Mouse (Mus musculus) c-Kit-positive CD71-negative TER-119-negative erythroid progenitor cells, embryonic 14.5 days (primary cell): ENCODE results near the gene Olfr142.
"Not testable (repeated sequence)": the region's sequence is repeated elsewhere in the genome, so short reads cannot be mapped to it uniquely, and the experiment has no call there.

Experiments
- DNase-seq: peaks from one replicate; pipeline ENCODE4 v3.0.0-alpha.2; 2013; ENCODE audit warnings: low read depth

The Olfr142 gene

DNA sequence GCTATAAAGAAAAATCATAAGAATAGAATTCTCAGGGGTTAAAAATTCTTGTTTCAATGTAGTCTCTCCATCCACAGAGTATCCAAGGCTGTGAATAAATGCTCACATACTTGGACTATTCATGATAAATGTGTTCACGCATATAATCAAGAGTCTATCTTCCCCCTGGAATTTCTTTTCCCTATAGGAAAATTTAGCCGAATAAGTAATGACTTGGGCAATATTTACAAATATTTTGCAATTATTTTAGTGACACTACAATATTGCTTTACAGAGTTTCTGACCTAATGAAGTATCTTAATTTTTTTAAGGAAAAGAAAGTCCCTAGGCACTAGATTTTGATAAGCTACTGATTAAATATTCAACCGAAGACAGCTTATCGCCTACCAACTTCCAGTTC lies at the start of gene Olfr142:
Gene Olfr142 (minus strand): TSS at position 101 of the 400 bp plus-strand sequence.
- DNase-seq: no peak

DNA sequence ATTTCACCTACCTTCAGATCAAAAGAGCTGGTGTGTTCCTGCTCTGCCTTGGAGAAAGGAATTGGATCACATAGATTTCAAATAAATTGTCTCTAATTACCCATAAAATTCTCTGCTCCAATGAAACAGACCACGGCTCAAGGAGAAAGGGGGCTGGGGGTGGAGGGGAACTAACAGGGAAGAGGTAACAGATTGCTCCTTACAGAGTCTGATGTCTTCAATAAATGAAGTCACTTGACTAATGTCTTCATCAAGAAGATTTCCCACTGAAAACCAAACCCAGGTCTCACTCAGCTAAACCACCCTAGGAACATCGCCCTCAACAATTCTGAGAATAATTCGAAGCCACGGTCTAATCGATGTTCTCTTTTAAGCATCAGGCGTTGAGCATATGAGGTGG lies 35.3 kb upstream of the Olfr142 start, which contains the start of gene Olfr1272:
Gene Olfr1272 (minus strand): TSS at position 101 of the 400 bp plus-strand sequence.
- DNase-seq: no peak

DNA sequence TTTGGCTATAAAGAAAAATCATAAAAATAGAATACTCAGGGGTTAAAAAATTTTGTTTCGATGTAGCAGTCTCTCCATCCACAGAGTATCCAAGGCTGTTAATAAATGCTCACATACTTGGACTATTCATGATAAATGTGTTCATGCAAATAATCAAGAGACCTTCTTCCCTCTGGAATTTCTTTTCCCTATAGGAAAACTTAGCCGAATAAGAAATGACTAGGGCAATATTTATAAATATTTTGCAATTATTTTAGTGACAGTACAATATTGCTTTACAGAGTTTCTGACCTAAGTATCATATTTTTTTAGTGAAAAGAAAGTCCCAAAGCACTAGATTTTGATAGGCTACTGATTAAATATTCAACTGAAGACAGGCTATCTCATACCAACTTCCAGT lies 13.5 kb upstream of the Olfr142 start, which contains the start of gene Olfr1271:
Gene Olfr1271 (minus strand): TSS at position 101 of the 400 bp plus-strand sequence.
- no peak for DNase-seq

DNA sequence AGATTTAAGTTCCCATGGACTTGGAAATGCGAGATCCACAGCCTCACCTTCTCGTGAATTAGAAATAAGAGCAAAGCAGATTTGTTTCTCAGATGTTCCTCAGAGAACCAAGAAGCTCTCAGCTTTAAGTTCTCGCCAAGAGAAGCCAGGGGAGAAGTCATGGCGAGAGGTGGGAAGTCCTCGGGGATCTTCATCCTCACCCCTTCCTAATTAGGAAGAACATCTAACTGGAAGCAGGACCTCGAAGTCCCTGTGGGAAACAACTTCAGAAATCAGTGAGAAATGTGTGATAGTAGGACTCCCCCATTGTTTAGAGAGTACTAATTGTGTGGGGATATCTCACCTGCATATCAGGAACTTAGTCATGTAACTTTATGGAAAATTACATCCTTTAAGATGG lies 33.0 kb downstream of the Olfr142 start, which contains the start of gene Olfr1506:
Gene Olfr1506 (minus strand): TSS at position 101 of the 400 bp plus-strand sequence.
- DNase-seq: not testable (repeated sequence)
